Mouse (Mus musculus): ENCODE data around the gene Lars2.

Lars2 gene

DNA sequence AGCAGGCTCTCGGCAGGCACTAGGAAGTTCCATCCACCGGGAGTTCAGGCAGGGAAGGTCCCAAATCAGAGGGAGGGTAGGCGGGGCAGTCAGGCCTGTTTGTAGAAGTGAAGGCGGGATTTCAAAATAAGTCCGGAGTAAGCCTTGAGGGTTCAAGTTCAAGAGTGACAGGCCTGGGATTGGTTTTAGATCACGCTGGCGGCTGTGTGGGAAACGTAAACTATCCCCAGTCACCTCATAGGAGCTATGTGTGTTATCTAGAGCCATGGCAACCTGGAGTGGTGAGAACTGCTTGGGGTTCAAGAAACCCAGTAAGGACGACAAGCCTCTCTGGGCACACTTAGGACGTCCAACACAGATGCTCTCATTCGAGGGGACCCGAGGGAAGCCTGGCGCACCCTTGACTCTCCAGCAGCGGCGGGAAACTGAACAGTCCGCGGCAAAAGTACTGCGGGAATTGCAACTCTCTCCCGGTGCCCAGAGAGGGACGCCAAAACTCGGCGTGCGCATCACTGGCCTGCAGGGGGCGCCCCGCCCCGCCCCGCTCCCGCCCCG lies 111.4 kb downstream of the Lars2 start:
- DNase-seq (ENCODE audit: low spot score), result peak; percentile 37

DNA sequence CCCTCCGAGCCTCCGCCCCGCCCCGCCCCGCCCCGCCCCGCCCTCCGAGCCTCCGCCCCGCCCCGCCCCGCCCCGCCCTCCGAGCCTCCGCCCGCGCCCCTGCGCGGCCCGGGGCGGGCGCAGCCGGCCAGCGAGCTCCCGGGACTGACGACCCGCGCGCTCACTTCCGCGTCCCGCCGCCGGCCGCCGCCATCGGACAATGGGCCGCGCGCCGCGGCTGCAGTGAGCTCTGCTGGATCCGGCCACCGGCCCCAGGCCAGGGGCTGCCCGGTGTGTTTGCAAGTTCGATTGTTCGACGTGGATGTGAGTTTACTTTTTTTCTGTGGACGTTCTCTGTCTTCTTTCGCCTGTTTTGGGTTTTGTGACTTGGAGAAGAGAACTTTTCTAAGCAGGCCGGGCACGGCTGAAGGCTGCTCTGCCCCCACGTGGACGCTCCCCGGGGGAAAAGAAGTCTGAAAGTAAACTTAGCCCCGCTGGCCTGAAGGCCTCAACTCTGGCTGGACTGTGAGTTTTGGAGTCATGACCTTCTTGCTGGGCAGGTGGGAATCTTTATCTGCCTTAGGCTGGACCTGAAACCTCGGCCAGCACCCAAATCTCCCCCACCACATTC lies 112.0 kb downstream of the Lars2 start, which contains the start of gene Limd1:
Limd1 (plus strand) TSS at position 121 of the 610 bp plus-strand sequence.
- peak; percentile 50 for DNase-seq (ENCODE audit: low spot score)

DNA sequence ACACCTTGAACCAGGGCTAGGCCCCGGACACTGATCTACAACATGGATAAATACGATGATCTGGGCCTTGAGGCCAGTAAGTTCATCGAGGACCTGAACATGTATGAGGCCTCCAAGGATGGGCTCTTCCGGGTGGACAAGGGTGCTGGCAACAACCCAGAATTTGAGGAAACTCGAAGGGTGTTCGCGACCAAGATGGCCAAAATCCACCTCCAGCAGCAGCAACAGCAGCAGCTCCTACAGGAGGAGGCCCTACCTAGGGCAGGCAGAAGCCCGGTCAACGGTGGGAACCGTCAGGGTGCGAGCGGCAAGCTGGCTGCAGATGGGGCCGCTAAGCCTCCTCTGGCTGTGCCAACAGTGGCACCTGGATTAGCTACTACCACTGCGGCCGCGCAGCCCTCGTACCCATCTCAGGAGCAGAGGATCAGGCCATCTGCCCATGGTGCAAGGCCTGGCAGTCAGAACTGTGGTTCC lies 112.5 kb downstream of the Lars2 start:
- no peak for DNase-seq (ENCODE audit: low spot score)

DNA sequence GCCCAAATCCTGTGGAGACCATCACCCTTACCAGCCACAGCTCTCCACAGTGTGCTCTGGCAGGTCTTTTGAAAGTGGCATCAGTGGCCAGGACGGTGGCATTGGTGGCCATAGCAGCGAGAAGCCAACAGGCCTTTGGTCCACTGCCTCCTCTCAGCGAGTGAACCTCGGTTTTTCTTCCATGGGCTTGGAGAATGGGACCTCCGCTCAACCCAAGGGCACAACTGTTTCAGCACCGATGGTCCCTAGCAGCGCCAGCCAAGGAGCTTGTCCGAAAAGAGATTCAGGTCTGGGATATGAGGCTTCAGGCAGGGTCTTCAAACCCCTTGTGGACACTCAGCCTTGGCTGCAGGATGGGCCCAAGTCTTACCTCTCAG lies 113.1 kb downstream of the Lars2 start:
- no peak for DNase-seq (ENCODE audit: low spot score)

DNA sequence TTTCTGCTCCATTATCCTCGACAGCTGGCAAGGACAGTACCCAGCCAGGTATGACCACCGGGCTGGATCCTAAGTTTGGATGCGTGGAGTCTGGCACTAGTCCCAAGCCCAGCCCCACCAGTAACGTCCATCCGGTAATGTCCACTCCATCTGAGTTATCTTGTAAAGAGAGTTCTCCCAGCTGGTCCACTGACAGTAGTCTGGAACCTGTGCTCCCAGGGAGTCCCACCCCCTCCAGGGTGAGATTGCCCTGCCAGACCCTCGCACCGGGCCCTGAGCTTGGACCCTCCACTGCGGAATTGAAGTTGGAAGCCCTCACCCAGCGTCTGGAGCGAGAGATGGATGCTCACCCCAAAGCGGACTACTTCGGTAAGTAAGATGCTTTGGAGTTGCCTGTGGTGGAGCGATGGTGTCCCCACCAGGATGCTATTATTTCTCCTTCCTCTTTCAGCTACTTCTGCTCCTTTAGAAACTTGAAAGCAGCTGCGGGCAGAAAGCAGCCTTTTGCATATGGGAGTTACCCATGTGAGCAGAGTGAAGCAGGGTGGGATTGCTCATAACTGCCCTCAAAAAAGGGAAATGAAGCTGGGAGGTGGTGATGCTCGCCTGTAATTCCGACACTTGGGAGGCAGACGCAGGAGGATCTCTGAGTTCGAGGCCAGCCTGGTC lies 113.7 kb downstream of the Lars2 start:
- DNase-seq (ENCODE audit: low spot score), result no peak

DNA sequence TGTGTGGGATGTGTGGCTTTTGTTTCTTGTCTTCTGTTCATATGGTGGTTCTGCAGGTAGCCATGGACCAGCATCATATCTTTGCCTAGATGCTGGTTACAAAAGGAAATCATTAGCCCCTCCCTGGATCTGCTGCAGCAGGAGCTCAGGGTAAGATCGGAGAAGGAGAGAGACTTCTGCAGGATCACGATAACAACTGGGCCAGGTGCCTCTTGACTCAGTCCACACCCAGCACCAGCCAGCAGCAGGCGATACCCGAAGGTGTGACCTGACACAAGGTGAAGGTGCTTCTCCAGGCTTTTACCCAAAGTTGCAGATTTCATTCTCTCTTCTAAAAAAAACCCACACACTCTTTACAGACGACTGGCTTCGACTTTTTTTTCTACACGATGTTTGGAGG lies 114.4 kb downstream of the Lars2 start:
- DNase-seq (ENCODE audit: low spot score), result no peak

DNA sequence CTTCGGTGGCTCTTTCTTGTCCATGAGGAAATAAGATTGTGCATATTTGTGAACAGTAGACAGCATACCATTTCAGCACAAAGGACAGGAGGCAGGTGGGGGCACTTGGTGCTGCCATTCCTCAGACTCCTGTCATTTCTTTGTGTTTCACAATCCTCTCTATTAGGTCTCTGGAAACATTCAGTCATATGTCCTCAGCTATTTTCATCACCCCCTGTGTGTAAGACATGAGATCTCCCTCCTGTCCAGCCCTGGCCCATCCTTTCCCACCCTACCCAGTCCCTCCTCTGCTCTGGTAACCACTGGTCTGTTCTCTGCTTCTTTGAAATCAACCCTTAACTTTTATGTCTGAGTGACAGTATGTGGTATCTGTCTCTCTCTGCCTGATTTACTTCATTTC lies 116.9 kb downstream of the Lars2 start:
- no peak for DNase-seq (ENCODE audit: low spot score)

DNA sequence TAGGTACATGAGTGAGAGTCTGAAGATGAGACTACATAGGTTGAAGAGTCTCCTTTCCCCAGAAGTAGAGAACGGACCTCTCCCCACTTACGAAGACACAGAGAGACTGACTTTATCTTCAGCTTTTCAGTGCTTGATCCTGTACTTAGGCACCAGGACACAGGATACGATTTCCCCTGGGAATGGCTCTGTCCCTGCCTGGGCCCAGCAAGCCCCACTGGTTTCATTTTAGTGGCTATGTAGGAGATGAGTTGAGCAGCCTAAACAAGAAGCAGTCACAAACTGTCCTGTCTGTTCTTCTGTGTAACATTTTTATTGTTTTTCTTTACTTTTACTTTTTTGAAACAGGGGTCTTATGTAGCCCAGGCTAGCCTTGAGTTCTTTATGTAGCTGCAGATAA lies 118.1 kb downstream of the Lars2 start:
- DNase-seq (ENCODE audit: low spot score), result no peak

DNA sequence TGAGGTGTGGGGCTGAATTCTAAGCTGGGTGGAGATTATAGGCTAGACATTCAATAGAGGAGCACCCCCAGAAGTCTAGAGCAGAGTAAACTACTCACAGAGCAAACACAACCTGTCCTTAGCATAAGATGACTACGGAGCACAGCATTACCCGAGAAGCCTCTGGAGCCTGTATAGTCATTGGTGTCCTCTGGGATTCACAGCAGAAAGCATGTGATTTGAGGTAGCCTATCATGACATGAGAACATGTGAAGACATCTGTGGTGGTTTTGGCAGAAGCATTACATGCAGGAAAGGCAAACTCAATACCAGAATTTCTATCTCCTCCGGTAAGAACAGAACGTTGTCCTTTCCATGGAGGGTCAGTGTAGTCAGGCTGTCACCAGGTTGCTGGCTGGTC lies 118.8 kb downstream of the Lars2 start:
- no peak for DNase-seq (ENCODE audit: low spot score)

DNA sequence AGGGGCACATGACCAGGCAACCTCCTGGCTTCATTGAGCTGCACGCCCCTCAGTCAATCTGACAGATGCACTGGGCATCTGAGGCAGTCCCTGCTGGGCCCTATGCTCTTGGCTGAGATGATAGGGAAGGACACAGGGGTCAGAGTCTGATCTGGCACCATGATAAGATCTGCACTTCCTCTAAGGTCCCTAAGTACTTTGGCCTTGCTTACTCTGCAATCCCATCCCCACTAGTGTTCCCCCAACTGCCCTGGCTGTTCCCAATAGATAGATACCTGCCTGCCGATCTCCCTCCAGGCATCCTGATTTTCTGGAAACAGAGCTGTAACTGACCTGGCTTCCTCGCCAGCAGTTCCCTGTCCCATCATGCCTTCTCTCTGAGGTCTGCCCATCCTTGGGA lies 119.9 kb downstream of the Lars2 start:
- DNase-seq (ENCODE audit: low spot score), result no peak

DNA sequence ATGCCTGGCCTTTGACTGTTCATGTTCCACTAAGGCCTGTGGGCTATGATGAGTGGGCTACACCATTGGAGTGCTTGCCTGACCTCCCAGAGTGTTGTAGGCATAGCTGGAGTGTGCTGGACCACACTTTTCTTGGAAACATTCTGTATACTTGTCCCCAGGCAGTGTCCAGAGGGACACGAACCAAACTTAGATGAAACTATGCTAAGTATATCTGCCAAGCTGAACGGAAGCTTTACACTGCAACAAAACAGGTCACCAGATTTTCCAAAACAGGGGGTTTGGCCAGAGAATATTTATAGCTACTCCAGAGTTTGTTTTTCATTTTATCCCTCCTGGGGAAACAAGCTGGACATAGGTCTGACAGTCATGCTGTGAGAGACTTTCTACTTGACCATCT lies 122.3 kb downstream of the Lars2 start:
- DNase-seq (ENCODE audit: low spot score), result no peak

DNA sequence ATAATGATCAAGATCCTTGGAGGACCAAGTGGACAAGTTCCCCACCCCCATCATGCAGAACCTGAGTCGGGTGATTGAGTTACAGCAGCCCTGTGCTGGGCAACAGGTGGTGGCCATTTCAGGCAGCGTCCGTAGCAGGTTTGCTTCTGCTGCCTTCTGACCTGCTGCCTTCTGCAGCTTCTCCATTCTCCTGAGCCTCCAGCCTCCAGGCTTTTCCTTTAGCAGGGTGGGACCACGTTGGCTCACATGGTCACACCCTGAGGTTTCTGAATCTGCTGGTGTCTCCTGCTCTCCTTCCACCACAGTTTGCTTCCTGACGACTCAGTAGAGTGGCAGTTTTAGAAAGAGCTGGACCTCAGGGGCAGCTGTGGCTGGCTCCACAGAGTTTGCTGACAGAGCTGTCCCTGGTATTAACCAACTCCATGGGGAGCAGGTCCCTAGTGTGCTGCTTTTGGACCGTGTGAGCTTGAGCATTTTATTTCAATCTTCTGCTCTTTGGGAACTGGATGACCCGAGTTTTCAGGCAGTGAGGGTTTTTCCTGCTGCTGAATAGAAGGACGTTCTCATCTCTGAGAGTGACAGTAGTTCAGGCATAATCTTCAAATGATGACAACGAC lies 123.1 kb downstream of the Lars2 start:
- DNase-seq (ENCODE audit: low spot score), result no peak

DNA sequence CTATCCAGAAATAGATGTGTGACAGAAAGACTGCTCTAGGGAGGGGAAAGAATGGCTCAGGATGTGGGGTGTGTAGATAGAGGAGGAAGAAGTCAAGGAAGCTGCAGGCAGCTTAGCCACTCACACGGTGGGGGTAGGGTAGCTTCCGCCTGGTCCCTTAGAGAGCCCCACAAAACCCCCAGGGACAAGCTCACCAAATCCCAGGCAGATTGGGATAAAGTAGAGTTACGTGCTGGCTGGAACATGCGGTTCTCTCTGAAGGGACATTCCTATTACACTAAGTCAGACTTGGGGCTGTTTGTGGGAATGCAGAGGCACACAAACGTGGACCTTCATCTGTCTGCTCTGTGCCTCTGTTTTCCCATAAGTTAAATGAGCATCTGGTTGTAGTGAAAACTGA lies 124.2 kb downstream of the Lars2 start:
- DNase-seq (ENCODE audit: low spot score), result no peak

DNA sequence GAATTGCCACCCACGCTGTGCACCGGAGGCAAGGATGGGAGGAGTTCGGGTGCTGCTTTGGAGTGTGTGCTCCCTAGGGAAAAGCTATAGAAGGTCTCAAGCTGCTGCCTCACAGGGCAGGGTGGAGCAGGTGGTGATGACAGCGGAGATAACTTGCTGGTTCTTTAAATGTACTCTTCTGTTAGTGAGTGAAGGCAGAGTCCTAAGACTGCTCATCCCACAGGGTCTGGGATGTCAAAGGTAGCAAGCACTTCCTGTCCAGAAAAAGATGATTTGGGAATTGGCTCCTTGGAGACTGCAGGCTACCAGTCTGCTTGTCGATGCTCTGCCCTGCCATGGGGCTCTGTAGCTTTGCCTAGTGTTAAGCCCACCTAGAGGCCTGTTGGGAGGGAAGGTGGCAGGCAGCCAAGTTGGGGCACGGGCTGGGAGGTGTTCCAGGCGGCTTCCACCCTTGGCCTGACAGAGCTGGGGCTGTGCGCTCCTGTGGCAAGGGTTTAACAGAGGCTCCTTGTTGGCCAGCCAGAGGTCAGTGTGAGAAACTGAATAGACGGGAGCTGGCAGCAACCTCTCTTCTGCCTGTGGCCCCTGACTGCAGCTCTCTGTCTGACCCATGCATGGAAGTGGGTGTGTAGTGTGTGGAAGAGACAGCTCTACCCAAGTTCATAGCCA lies 125.3 kb downstream of the Lars2 start:
- peak; percentile 50 for DNase-seq (ENCODE audit: low spot score)

DNA sequence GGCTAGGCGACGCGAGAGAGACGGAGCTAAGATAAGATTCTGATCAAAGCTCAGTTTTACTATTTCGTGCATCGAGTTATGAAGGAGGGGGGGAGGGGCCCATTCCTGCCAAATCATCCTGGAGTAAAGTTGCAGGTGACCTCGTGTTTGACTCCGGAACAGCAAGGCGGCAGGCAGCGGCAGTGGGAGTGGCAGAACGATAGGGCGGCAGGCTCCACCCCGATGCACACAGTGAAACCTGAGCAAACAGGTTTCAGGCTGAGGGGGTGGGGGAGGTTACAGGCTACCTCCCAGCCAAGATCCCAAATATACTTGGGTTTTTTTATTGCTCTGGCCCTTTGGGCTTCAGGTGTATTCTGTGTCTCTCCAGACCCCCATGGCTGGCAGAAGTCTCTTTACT lies 129.9 kb downstream of the Lars2 start:
- no peak for DNase-seq (ENCODE audit: low spot score)

DNA sequence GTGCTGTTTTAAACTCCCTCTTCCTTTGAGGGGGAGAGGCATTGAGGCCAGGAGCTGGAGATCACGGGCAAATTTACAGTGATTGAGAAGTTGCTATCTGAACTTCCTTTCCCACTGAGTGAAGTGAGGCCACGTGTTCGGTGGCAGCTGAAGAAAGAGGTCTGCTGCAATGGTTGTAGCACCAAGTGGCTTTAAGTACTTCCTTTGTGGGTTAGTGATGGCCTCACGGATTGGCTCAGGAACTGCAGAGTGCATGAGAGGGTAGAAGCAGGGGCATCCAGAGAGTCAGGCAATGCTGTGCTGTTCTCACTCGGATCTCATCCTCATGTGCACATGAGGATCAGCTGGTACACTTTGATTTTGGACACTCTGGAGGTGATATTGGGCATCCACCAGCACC lies 131.2 kb downstream of the Lars2 start:
- DNase-seq (ENCODE audit: low spot score), result no peak

DNA sequence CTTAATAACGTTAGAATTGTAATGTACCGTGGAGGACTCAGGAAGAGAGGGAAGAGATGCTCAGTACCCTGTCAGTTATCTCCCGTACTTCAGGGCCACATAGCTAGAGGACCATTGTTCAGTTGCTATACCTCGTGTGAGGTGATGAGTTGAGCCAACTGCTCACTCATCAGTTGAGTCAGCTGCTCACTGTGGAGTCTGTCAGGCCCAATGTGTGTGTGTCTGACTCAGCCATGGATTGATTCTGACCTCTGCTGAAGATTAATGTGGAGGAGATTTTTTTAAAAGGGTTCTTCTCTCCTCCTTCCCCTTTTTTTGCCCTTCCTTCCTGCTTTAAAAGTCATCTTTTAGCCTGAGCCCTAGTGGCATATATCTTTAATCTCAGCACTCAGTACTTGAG lies 133.8 kb downstream of the Lars2 start:
- no peak for DNase-seq (ENCODE audit: low spot score)

DNA sequence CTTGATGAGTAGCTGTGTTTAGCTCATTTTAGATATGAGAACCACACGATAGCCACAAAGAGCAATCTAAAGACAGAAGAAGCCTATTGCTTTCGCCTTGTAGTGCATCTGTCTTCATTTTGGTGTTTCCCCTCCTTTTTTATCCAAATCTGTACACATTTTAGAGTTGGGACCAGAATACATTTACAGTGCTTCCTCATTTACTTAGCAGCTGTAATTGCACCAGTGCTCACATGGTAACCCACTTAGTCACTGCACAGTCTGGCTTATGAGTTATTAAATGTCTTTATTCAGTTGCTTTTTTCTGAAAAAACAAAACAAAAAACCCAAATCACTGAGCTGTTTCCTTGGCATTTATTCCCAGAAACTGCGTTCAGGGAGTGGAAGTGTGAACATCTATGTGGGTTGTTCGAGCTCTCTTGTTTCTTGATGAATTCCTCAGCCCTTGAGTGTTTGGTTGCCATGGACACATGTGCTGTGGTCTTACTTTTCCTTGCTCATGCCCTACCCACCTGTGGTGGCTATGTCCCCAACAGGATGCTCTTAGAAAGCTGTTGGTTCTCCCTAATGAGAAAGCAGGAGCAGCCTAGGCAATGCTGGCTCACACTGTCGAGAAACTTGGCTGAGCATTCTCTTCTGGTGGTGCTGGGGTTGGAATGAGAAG lies 136.6 kb downstream of the Lars2 start:
- DNase-seq (ENCODE audit: low spot score), result peak; percentile 44

DNA sequence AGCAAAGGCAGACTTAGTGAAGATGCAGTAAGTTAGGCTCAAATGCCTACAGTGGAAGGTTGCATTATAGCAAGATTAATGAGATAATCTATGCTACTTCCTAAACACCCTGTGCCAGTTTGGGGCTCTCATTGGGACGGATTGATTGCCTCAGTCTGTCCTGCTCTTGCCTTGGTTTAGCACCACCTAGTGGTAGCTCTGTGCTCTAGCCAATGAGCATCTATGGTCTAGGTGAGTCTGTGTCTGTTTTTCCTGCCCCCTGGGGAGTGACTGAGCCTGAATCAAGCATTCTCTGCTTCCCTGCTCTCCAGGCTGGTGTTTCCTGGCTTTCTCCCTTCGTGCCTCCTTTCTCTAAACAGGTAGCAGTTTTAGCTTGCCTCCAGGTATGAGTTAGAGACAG lies 137.6 kb downstream of the Lars2 start:
- peak; percentile 60 for DNase-seq (ENCODE audit: low spot score)

DNA sequence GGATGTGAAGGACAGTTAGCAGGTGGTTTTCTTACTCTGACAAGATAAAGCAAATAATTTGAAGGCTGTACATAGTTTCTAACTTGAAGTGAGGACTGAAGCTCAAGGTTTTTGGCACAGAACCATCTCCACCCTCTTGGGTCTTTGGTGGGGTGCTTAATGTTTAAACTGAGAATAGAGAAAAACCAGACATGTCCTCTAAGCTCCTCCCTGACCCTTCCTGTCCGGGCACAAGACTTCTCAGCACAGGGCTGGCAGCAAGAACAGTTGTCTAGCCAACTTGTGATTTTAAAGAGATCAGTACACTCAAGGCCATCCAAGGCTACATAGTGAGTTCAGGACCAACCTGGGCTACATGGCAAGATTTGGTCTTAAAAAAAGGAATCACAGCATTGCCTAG lies 138.9 kb downstream of the Lars2 start:
- DNase-seq (ENCODE audit: low spot score), result no peak

DNA sequence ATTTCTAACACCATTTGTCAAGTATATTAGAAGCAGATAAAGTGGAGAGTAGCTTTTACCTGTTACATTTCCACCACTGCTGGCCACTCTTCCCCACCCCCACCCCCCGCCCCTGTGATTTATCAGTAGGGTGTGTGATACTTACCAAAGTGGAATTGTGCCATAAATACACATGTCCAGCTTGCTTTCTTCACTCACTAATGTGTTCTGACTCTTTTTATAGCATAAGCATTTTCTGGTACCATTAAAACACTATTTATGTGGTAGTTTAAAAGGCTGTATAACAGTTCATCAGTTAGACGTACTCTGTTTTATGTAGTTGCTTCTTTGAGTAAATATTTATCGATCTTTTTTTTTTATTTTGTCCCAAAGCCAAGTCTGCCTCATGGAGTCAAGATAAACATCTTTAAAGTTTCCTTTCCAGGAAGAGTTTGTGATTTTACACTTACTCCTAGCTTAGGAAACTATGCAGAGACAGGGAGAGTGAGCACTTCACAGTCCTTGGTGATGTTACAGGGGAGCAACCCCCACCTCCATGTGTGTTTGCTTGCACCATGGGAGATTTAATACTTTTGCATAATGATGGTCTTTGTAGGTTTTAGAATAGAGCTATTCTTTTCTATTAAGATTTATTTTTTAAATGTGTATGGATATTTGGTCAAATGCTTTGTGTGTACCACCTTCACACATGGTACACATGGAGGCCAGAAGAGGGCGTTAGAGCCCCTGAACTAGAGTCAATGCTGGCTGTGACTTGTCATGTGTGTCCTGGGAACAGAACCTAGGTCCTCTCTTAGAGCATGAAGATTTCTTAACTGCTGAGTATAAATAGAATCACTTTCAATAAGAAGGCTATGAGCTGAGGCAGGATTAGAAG lies 139.8 kb downstream of the Lars2 start:
- no peak for DNase-seq (ENCODE audit: low spot score)

Data from layer of hippocampus, adult 11-12 months (tissue).